Mouse (Mus musculus): Measurements from ENCODE around the gene Spred2. TPM values are rescaled to one million over a fixed set of nuclear protein-coding genes. Genes with fewer than 3 reads are reported as not detected.

The Spred2 gene
- polyA plus RNA-seq, 2 experiments = 1.0 to 3.1 TPM

- no peak overlapping the region for H3K4me2 ChIP-seq (ENCODE audit: low read depth)
- no peaks in the 10 kb centered on the region for H3K27me3 ChIP-seq (ENCODE audit: control insufficient read depth, insufficient read depth, low read length)
- DNase-seq (ENCODE audit: low read depth in 3 of 3, low spot score in 3 of 3) (no peak), ATAC-seq (ENCODE audit: insufficient read depth) (peak; percentile 65)
- H3K27ac ChIP-seq = no peak overlapping the region
- WGBS (ENCODE audit: insufficient replicate concordance) = 25% methylated on average over 2 of the region's 2 CpGs
- no peak overlapping the region for H3K4me3 ChIP-seq (ENCODE audit: insufficient read depth in 1 of 2, low read depth in 2 of 2, low read length in 2 of 2)
- H3K9ac ChIP-seq (replicated peaks) = no peak overlapping the region
- H3K36me3 ChIP-seq (replicated peaks; ENCODE audit: control insufficient read depth, insufficient read depth, low read depth) = no peaks in the 10 kb centered on the region
- H3K4me1 ChIP-seq (replicated peaks; ENCODE audit: control insufficient read depth in 2 of 2, insufficient read depth in 2 of 2, low read length in 1 of 2) = peaks cover 10 to 38% of the 10 kb centered on the region in 2 experiments
- TF ChIP-seq EP300 (IDR thresholded peaks at IDR 0.05; ENCODE audit: low read depth) = peak; percentile 31; the same call in 1 of the 2 replicates
- no peak for TF ChIP-seq CTCF (IDR thresholded peaks at IDR 0.05; ENCODE audit: low read depth)
- no peaks in the 10 kb centered on the region for H3K9me3 ChIP-seq (ENCODE audit: control insufficient read depth, low read length)
Measured at GRCm38 (mm10) chr11:19966294-19966693, 42.1 kb downstream of the Spred2 start.

- 62% methylated on average over 5 of the region's 5 CpGs for WGBS (ENCODE audit: insufficient replicate concordance)
- ATAC-seq (ENCODE audit: insufficient read depth) (no peak), DNase-seq (ENCODE audit: low read depth in 3 of 3, low spot score in 3 of 3) (no peak)
- H3K4me1 ChIP-seq (replicated peaks; ENCODE audit: control insufficient read depth in 2 of 2, insufficient read depth in 2 of 2, low read length in 1 of 2) = peaks cover 10 to 22% of the 10 kb centered on the region in 2 experiments
- H3K4me3 ChIP-seq (ENCODE audit: insufficient read depth in 1 of 2, low read depth in 2 of 2, low read length in 2 of 2) = no peak overlapping the region
- H3K27me3 ChIP-seq (ENCODE audit: control insufficient read depth, insufficient read depth, low read length) = no peaks in the 10 kb centered on the region
- H3K36me3 ChIP-seq (replicated peaks; ENCODE audit: control insufficient read depth, insufficient read depth, low read depth) = no peaks in the 10 kb centered on the region
- no peaks in the 10 kb centered on the region for H3K9me3 ChIP-seq (ENCODE audit: control insufficient read depth, low read length)
- no peak overlapping the region for H3K4me2 ChIP-seq (ENCODE audit: low read depth)
- H3K9ac ChIP-seq (replicated peaks) = no peak overlapping the region
- TF ChIP-seq CTCF (IDR thresholded peaks at IDR 0.05; ENCODE audit: low read depth) (no peak), EP300 (IDR thresholded peaks at IDR 0.05; ENCODE audit: low read depth) (no peak)
- no peak overlapping the region for H3K27ac ChIP-seq
Measured at GRCm38 (mm10) chr11:19969584-19969983, 45.4 kb downstream of the Spred2 start.

- Histone ChIP-seq H3K36me3 (replicated peaks; ENCODE audit: control insufficient read depth, insufficient read depth, low read depth) (no peaks in the 10 kb centered on the region), H3K9ac (replicated peaks) (no peak overlapping the region), H3K27me3 (ENCODE audit: control insufficient read depth, insufficient read depth, low read length) (no peaks in the 10 kb centered on the region), H3K4me2 (ENCODE audit: low read depth) (no peak overlapping the region), H3K4me1 (replicated peaks; ENCODE audit: control insufficient read depth in 2 of 2, insufficient read depth in 2 of 2, low read length in 1 of 2) (peaks cover 0 to 6% of the 10 kb centered on the region in 2 experiments; a peak in 1 of 4 replicates), H3K4me3 (ENCODE audit: insufficient read depth in 1 of 2, low read depth in 2 of 2, low read length in 2 of 2) (no peak overlapping the region), H3K9me3 (ENCODE audit: control insufficient read depth, low read length) (no peaks in the 10 kb centered on the region), H3K27ac (no peak overlapping the region)
- peak; percentile 51; the same call in 1 of the 2 replicates for ATAC-seq (ENCODE audit: insufficient read depth)
- 60% methylated on average over 4 of the region's 4 CpGs for WGBS (ENCODE audit: insufficient replicate concordance)
- no peak for TF ChIP-seq EP300 (IDR thresholded peaks at IDR 0.05; ENCODE audit: low read depth)
- TF ChIP-seq CTCF (IDR thresholded peaks at IDR 0.05; ENCODE audit: low read depth) = peak; percentile 46
- DNase-seq (ENCODE audit: low read depth in 3 of 3, low spot score in 3 of 3) = no peak
Measured at GRCm38 (mm10) chr11:19971954-19972750, 48.0 kb downstream of the Spred2 start.

- TF ChIP-seq EP300 (IDR thresholded peaks at IDR 0.05; ENCODE audit: low read depth) = no peak
- TF ChIP-seq CTCF (IDR thresholded peaks at IDR 0.05; ENCODE audit: low read depth) = no peak
- peaks cover 0 to 9% of the 10 kb centered on the region in 2 experiments; a peak in 1 of 4 replicates for H3K4me1 ChIP-seq (replicated peaks; ENCODE audit: control insufficient read depth in 2 of 2, insufficient read depth in 2 of 2, low read length in 1 of 2)
- no peak overlapping the region for H3K9ac ChIP-seq (replicated peaks)
- no peak overlapping the region for H3K27ac ChIP-seq
- no peaks in the 10 kb centered on the region for H3K9me3 ChIP-seq (ENCODE audit: control insufficient read depth, low read length)
- H3K27me3 ChIP-seq (ENCODE audit: control insufficient read depth, insufficient read depth, low read length) = no peaks in the 10 kb centered on the region
- H3K4me3 ChIP-seq (ENCODE audit: insufficient read depth in 1 of 2, low read depth in 2 of 2, low read length in 2 of 2) = no peak overlapping the region
- DNase-seq (ENCODE audit: low read depth in 3 of 3, low spot score in 3 of 3) (no peak), ATAC-seq (ENCODE audit: insufficient read depth) (no peak)
- 73% methylated on average over 7 of the region's 7 CpGs for WGBS (ENCODE audit: insufficient replicate concordance)
- no peaks in the 10 kb centered on the region for H3K36me3 ChIP-seq (replicated peaks; ENCODE audit: control insufficient read depth, insufficient read depth, low read depth)
- H3K4me2 ChIP-seq (ENCODE audit: low read depth) = no peak overlapping the region
Measured at GRCm38 (mm10) chr11:19973032-19973790, 49.0 kb downstream of the Spred2 start.

- Histone ChIP-seq H3K9me3 (ENCODE audit: control insufficient read depth, low read length) (no peaks in the 10 kb centered on the region), H3K36me3 (replicated peaks; ENCODE audit: control insufficient read depth, insufficient read depth, low read depth) (no peaks in the 10 kb centered on the region), H3K27ac (no peak overlapping the region), H3K27me3 (ENCODE audit: control insufficient read depth, insufficient read depth, low read length) (no peaks in the 10 kb centered on the region), H3K4me1 (replicated peaks; ENCODE audit: control insufficient read depth in 2 of 2, insufficient read depth in 2 of 2, low read length in 1 of 2) (peaks cover 0 to 16% of the 10 kb centered on the region in 2 experiments; a peak in 2 of 4 replicates), H3K4me3 (ENCODE audit: insufficient read depth in 1 of 2, low read depth in 2 of 2, low read length in 2 of 2) (no peak overlapping the region), H3K4me2 (ENCODE audit: low read depth) (no peak overlapping the region), H3K9ac (replicated peaks) (no peak overlapping the region)
- ATAC-seq (ENCODE audit: insufficient read depth) = no peak
- WGBS (ENCODE audit: insufficient replicate concordance) = 80% methylated on average over 2 of the region's 2 CpGs
- no peak for DNase-seq (ENCODE audit: low read depth in 3 of 3, low spot score in 3 of 3)
- TF ChIP-seq EP300 (IDR thresholded peaks at IDR 0.05; ENCODE audit: low read depth) (no peak), CTCF (IDR thresholded peaks at IDR 0.05; ENCODE audit: low read depth) (no peak)
Measured at GRCm38 (mm10) chr11:19976032-19976431, 51.9 kb downstream of the Spred2 start.
